Mouse (Mus musculus) gastrocnemius, postnatal 10 days (tissue): ENCODE results near the gene Smap2. TPM values are rescaled to one million over a fixed set of nuclear protein-coding genes. Genes with fewer than 3 reads are reported as not detected.

ENCODE experiments used
- DNase-seq: peaks from one replicate; pipeline ENCODE4 v3.0.0; 2021; ENCODE audit warnings: mixed read lengths
- total RNA-seq, 2 experiments: library from RNA; stranded (reverse); gene quantifications; 2 replicates each; pipeline ENCODE4 v1.2.3; 2021

Smap2 gene
- total RNA-seq, 2 experiments from 2014 or later, result 17.6 to 20.4 TPM

DNA sequence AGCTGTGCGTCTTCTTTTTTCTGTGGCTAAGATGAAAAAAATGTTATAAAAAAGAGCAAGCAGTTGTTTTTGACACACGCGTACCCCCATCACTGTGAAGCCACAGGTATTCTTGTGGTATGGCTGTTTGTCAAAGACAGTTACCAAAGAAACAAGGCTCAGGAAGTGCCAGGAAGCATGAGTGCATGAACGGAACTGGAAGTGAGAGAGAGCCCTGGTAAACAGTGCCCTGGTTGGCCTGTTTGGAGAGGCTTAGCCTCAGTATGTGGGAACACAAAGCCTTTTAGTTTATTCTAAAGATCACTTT is 41.7 kb downstream of the Smap2 start:
- DNase-seq, result no peak

DNA sequence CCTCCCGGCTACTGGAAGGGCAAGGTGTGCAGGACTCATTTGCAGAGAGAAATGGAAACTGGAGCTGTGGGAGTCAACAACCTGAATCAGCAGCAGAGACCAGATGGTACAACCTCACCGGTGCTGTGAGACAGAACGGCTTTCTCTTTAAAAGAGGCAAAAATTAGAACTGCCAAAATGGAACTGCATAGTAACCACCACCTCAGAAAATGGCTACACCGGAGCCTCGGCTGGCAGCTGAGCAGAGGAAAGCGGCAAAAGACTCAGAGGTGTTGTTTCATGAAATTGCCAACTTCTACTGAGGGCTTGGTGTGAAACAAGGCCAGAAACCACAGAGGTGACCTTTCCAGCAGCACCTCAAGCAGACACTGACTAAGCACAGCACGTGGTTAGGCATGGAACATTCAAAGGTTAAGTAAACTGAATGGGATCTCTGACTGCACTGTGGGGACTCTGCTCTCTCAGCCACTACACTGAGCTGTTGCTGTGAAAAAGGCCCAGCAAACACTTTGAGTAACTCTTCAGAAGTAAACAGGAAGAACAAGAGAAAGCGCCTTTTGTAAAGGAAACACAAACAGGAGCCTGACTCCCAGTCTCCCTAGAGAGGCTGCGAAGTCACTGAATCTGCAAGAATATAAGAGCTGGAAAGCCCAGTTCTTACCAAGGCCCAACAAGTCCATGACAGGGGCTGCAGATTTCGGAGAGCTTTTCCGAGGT is 42.2 kb downstream of the Smap2 start:
- no peak for DNase-seq

DNA sequence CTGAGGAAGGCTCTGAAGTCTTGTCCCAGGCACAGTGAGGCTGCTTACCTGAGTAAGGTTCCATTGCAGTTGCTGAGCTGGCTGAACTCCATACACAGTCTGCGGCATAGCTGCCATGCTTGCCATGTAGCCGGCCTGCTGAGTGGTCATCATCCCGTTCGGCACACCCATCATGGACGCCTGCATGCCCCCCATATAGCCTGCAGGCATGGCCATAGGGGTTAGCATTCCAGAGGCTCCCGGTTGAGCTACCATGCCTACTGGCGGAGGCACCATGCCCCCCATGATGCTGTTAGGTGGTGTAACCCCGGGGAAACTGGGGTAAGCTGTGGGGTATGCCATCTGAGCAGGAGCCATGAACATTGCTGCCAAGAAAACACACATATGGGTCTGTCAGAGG is 45.2 kb downstream of the Smap2 start:
- DNase-seq, result no peak

- DNase-seq, result peak; percentile 12
Observed at GRCm38 (mm10) chr4:120969382-120970146, 47.5 kb downstream of the Smap2 start.

GRCm38 (mm10) chr4:120968486-120968885 is 48.6 kb downstream of the Smap2 start:
- no peak for DNase-seq

DNA sequence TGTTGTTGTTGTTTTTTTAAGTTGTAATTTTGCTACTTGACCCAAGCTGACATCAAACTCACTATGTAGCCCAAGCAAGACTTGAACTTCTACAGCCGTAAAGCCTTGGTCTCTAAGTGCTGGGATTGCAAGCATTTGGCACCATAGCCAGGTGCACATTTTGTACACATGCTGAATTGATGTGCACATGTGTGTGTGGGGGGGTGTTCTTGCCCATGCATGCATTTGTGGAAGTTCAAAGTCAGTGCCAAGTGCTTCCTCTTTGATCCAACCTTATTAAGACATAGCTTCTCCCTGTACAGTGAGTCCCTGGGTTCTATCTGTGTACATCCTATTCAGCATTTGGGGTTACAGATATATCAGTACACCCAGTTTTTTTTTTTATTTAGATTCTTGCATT is 61.5 kb downstream of the Smap2 start:
- DNase-seq, result no peak

GRCm38 (mm10) chr4:120953667-120954066 is 63.4 kb downstream of the Smap2 start:
- no peak for DNase-seq

DNA sequence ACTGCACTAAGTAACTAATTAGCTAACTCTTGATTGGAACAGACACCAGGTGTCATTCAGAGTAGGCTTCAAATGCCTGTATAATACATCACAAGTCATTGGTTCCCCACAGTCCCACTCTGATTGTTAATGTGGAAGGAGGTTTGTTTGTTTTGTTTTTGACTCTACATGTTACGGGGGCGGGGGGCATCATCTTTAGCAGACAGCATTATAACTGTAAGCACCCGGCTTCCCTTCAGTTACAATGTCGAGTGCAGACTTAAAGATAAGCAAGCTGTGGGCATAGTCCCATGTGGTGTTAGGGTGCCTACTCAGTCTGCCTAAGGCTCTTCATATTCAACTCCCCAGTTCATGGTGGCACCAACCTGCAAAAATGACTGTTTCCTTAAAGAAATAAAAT is 64.0 kb downstream of the Smap2 start:
- DNase-seq, result no peak

DNA sequence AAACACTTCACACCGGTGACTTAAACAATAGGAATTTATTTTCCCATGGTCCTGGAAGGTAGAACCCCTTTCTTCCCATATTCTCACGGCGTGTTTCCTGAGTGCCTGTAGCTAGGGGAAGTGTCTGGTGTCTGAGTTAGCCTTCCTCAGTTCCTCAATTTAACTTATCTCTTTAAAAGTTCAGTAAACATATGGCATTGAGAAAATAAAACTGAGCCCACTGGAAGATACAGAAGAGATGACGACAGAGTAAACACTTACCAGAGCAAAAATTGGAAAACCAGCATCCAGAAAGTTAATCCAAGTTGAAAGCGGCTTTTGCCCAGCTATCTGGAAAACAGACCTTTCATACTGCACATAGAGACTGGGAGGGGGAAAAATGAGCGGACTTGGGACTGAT is 64.9 kb downstream of the Smap2 start:
- DNase-seq, result no peak

DNA sequence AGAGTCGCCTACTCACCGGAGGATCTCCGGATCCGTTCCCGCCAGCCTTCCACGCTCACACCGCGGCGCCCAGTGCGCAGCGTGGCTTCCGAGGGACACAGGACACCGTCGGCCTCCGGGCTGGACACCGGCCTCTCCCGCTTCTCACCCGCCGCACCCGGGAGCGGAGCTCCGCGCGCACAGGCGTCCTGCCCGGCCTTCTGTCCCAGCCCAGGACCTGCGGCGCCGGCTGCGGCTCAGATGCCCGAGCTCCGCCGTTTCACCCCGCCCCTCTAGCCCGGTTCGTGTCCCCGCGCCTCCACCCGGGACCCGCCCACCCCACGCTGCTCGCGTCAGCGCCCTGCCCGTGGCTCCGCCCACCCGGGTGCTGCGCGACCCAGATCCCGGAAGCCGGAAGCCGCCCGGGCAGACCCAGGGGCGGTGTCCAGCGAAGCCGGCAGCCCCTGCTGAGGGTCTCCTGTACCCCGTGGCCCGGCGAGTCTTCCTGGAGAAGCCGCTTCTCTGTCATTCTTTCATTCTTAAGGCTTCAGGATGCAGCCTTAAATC is 65.5 kb downstream of the Smap2 start, which contains the start of gene Zfp69:
Gene Zfp69 (minus strand): TSS at position 272 of the 546 bp plus-strand sequence.
- DNase-seq, result peak; percentile 92

DNA sequence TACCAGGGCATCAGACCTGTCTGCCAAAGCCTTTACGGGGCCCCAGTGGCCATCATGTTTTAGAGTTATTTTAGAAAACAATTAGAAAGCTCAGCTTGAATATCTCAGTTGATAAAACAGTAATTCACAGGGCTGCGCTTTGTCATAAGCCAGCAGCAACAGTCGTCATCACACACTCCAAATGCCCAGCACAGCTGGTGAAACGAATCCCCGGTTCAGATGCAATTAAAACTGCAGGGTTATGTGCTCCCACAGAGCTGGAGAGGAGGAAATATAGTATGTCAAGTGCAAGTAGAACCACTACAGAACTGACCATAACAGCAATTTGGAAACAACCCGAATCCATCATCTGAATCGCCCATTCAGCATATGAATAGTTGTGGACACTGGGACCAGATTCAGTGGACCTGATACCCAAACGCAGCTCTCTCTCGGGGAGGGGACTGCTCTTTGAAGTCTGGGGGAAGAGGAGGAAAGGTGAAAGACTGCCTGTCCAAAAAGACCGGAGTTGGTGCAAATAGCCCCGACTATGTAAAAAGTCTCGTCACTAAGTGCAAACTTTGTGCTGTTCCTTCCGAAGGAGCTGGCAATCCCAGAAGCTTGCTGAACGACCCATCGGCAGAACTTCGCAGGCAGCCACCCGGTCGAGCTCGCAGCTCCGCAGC is 66.2 kb downstream of the Smap2 start:
- no peak for DNase-seq

GRCm38 (mm10) chr4:120948938-120949337 is 68.1 kb downstream of the Smap2 start:
- DNase-seq, result peak; percentile 24

- no peak for DNase-seq
Observed at GRCm38 (mm10) chr4:120935006-120935405, 82.0 kb downstream of the Smap2 start.

GRCm38 (mm10) chr4:120930736-120931135 is 86.3 kb downstream of the Smap2 start:
- no peak for DNase-seq

GRCm38 (mm10) chr4:120928686-120929085 is 88.4 kb downstream of the Smap2 start:
- DNase-seq, result peak; percentile 25

- no peak for DNase-seq
Observed at GRCm38 (mm10) chr4:120925386-120925785, 91.7 kb downstream of the Smap2 start.

- peak; percentile 92 for DNase-seq
Observed at GRCm38 (mm10) chr4:120924554-120925299, 92.3 kb downstream of the Smap2 start, which contains the start of gene Exo5. Exo5 (minus strand) TSS chr4:120925017.

- DNase-seq, result no peak
Observed at GRCm38 (mm10) chr4:120921461-120921860, 95.6 kb downstream of the Smap2 start.
